Mouse (Mus musculus) thymus, postnatal 0 days (tissue): ENCODE measurements around the gene Lbh. TPM values are rescaled to one million over a fixed set of nuclear protein-coding genes. Genes with fewer than 3 reads are reported as not detected.

ENCODE experiments used
- DNase-seq: peaks from one replicate; pipeline ENCODE4 v3.0.0-alpha.2; 2015; ENCODE audit warnings: low spot score
- polyA plus RNA-seq: library from polyadenylated mRNA; unstranded; fragments of >200 nt; fragmentation: Nextera tagmentation; extraction: Ambion mirVana; gene quantifications from 2 replicates; pipeline ENCODE4 v1.2.1, GENCODE M21; 2015

Gene Lbh
- polyA plus RNA-seq, 1 experiment from 2014 or later, result 9.5 TPM

DNA sequence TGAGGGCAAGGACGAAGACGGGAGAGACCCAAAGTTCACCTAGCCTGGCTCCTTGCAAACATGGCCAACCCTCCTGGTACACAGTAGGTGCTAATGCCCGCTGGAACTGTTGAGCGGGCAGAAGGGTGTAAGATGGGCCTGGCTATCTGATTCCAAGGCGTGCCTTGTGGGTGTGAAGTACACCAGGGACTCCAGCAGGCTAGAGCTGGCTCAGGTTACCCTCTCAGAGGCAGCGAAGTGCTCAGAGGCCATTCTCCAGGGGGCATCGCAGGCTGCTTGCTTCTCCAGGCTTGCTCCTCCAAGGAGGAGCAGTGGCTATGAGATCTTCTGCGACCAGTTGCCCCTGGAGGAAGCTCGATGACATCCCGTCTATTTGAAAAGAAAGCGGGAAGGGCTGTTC is 6.8 kb upstream of the Lbh start:
- no peak for DNase-seq

DNA sequence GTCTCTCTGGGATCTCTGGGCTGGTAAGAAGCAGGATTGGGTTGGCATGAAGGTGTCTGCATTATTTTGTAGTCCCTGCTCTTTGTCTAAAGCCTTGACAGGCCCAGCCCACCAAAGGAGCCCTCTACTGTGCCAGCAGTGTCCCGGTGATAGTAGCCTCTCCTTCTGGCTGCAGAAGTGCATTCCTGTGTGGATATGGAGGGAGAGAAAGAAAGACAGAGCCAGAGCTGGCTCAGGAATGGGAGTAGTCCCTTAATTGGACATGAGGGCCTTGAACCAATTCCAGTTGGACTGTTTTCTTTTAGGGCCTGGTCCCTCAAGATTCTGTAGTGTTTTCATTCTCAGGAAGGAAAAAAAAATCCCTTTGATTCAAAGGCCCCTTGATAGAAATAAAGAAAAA is 6.4 kb upstream of the Lbh start:
- DNase-seq, result no peak

- DNase-seq, result no peak
These were observed 4.0 kb upstream of the Lbh start for GRCm38 (mm10) chr17:72914082-72914481.

DNA sequence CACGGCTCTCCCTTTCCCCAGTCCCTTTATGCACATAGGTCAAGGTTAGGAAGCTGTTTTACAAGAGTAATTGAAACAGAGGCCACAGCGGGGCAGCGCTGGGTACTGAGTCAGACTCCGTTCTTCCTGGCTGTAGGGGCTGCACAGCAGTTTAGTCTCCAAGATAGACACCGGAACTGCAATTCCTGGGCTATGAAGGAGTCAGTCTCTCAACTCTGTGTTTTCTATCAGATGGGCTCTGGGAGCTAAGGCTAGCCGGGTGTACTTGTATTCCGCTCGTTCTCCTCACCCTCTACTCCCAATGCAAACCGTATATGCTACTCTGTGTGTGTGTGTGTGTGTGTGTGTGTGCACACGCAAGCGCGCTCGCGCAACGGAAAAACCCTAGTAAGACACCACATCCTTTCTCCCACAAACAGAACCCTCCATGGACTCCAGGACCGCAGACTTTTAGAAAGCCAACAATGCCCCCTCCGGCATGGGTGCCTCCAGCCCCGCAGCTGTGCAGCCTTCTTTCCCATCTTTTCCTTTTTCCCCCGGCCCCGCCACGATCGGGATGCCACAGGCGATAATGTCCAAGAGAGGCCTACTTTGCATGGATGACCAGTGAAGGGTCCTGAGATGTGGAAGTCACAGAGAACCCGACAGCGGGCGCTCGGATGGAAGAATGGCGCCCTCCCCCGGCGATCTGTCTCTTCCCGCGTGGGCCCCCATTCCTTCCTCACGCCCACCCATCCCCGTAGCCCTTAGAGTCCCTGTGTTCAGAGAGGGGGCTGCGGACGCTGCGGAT is 669 bp upstream of the Lbh start:
- DNase-seq, result peak; percentile 85

DNA sequence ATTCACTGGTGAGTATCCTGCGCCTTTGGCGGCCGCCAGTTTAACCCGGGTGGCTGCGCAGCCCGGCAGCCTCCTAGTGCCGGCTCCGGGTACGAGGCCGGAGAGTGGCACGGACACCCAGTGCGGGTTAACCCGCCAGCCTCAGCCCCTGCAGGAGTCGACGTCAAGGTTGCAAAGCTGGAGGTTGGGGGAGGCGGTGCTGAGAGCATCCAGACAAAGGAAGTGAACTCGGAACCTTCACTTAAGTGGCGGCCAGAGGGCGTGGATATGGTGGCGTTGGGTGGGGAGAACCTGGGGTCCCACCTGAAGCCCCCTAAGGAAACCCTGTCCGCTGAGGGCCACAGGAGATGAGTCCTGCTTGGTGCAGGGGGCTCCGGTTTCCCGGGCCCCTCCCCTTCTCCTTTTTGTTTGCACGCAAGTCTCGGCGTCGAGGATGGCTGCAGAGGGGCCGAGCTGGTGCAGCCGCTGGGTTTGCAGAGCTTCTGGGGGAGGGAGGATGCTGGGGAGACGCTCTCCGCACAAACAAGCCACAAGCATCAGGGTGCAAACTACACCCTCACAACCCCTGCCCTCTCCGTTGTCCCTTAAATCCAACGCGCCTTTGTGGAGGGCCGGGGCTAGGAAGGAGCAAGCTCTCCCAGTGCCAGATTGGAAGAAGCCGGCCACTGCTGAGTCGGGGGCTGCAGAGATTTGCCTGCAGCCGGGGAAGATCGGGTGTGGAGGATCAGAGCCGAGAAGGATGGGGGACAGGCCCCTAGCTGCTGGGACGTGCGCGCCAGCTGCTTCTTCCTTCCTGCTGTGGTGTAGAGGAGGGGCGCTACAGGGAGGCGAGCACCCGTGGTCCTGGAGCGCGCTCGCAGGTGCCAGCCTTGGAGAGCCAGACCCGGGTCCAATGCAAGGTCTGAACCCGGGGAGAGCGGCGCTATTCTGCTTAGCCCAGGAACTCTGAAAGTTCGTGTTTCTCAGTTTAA is 751 bp downstream of the Lbh start:
- peak; percentile 83 for DNase-seq

DNA sequence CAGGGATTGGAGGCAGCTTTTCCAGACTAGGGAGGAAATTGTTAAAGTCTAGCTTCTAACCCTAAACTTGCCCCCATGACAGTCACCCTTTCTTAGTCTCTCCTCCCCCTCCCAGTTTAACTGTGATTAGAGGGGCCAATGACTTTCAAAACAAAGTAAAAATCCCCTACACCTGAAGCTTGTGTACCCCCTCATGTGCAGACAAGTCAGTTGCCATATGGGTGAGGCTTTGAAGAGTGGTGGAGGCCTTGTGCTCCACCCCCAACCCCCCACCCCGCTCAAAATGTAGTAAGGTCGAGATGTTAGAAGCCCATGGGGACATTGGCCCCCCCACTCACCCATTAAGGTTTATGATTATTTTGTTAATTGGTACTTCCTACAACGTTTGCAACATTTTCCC is 1.5 kb downstream of the Lbh start:
- DNase-seq, result peak; percentile 57

DNA sequence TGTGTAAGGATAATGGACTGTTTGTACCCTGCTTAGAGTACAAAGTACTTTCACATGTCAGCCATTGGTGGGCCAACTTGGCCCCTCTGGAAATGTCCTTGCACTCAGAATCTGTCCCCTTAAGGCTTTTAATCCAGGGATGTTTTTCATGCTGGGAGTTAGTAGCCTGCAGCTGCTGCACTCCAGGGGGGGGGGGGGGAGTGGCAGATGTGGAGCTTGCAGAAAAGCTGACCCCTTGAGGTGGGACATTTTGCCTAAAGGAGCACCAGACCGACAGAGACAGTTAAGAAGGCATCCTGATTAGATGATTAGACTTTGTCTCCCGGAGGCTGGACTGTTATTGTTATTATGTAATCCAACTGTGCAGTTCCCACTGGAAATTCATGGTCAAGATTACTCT is 2.3 kb downstream of the Lbh start:
- DNase-seq, result no peak

DNA sequence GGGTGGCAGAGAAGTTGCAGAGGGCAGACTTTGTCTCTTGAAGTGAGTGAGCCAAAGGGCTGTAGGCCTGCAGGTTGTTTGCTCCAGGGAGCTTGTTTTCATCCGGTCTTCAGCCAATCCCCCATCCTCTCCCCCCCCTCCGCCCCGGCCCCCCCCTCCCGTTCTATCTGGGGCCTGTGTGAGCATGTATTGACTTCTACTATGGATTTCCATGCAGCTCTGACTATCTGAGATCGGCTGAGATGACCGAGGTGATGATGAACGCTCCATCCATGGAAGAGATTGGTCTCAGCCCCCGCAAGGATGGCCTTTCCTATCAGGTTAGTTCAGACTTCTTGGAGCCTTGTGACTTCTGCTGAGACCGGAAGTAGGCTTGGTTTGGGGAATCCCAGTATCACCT is 2.9 kb downstream of the Lbh start:
- no peak for DNase-seq

GRCm38 (mm10) chr17:72922206-72922605 is 4.1 kb downstream of the Lbh start:
- no peak for DNase-seq

- no peak for DNase-seq
These were observed 5.2 kb downstream of the Lbh start for GRCm38 (mm10) chr17:72923283-72923682.

DNA sequence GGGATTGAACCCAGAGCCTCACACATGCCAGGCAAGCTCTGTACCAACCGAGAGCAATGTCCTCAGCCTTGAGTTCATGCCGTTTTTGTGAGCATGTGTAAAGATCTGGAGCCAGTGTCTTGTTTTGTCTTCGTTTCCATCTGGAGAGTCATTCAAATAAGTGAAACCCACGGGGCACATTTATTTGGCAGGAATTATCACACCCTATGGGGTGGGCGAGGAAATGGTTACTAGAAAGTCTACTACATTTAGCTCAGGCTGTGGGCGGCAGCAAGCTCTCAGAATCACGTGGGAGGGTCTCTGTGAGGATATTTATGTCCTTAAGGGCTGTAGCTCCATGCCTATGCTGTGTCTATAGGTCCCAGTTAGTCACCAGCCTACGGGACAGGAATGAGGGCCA is 6.2 kb downstream of the Lbh start:
- no peak for DNase-seq

DNA sequence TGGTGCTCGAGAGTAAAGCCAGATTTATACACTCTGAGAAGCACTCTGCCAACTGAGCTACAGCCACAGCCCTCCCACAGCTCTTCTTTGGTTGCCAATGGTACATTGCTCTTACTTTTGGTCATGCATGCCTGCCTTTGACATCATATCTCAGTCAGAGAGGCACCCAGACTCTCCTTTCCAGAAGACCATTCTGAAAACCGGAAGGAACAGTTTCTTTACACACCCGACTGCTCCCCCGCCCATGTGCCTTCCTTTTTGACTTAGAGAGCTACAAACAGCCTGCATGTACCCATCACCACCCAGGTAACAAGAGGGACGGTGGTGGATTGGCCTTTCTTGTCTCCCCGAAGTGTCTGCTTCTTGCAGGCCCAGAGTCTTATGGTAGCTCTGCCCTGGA is 7.0 kb downstream of the Lbh start:
- DNase-seq, result no peak

- no peak for DNase-seq
These were observed 7.9 kb downstream of the Lbh start for GRCm38 (mm10) chr17:72925804-72926617.

GRCm38 (mm10) chr17:72926994-72927393 is 8.9 kb downstream of the Lbh start:
- no peak for DNase-seq

DNA sequence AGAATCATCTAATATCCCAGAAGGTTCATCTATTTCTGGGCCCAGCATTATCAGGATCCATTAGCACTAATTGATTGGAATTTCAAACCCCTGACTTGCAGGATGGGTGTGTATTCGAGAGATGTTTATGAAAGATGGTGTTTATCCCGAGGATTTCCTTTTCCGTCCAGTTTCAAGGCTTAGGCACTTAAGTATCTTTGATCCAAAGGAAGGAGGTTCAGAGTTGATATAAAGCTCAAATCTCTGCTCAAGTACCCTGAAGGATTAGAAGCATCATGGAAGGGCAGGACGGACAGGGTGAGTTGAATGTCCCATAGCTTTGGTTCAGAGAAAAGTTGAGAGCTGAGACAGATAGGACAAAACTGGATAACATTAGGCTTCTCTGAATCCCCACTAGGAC is 15.0 kb downstream of the Lbh start:
- DNase-seq, result no peak

GRCm38 (mm10) chr17:72934146-72934545 is 16.0 kb downstream of the Lbh start:
- DNase-seq, result peak; percentile 67

- no peak for DNase-seq
These were observed 16.5 kb downstream of the Lbh start for GRCm38 (mm10) chr17:72934653-72935052.

GRCm38 (mm10) chr17:72935921-72936320 is 17.8 kb downstream of the Lbh start:
- DNase-seq, result no peak

DNA sequence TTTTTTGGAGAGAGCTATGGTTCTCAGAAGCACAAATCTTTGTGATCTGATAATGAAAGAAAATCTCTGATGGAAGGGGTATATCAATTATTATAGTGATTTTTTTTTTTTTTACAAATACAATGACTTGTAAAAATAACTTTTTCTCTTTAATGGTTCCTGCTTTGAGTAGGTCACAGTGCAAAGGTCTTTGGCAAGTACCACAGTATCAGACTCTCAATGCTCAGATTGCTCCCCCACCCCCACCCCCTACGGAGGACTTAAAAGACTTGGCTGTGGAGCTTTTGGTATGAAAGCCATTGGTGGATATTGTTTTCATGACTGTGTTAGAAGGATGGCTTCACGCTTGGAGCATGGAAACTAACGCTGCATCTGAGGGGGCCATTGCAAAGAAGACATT is 18.2 kb downstream of the Lbh start:
- no peak for DNase-seq

DNA sequence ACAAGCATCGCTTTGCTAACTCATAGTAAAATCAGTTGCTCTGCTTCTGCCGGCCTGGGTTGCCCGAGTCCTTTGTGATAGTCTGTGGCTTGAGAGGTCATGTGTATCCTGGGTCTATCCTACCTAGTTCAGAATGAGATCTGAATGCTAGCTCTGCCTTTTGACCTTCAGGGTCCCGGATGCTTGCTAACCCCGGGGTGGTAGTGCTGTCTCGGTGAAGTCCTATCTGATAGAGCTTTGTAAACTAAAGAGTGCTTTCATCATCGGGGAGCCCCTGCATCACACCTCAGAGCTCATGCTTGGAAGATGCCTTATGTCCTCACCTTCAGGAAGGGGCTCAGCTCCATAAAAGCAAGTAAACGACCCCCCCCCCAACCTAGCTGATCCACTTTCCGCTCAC is 19.1 kb downstream of the Lbh start:
- DNase-seq, result no peak

GRCm38 (mm10) chr17:72938026-72938795 is 20.1 kb downstream of the Lbh start:
- DNase-seq, result no peak
